Mouse (Mus musculus): ENCODE measurements around the gene Chrnd. TPM values are rescaled to one million over a fixed set of nuclear protein-coding genes. Genes with fewer than 3 reads are reported as not detected.
A peak's percentile ranks its signal among the peaks of the same experiment; 100 is the strongest.

Chrnd gene
- polyA plus RNA-seq, 1 experiment from 2014 or later, result not detected

DNA sequence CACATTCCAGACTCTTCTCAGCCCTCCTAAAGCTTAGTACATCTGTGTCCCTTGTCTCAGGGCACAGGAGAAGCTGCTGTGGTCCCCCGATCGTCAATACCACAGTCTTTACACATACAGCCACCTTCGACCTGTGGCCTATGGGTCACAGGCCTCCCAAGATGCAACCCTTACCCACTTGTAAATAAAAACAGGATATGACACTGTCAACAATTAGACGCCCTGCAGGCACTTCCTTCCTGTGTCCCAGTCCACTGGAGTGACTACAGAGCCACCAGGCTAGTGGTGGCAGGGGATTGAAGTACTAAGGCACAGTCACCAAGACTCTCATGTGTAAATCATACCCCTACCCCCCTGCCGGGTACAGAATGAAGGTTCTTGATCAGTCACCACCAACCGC lies 14.6 kb downstream of the Chrnd start:
- Histone ChIP-seq H3K4me1 (ENCODE audit: control insufficient read depth, insufficient read depth, low read length) (0 out of 2 replicates have a peak, but pooled peaks cover 5% of the 10 kb centered on the region), H3K36me3 (ENCODE audit: control insufficient read depth, insufficient read depth, low read length) (no peaks in the 10 kb centered on the region)
- ATAC-seq (ENCODE audit: insufficient number of reproducible peaks, insufficient read depth, low FRiP score, low read depth), result no peak

DNA sequence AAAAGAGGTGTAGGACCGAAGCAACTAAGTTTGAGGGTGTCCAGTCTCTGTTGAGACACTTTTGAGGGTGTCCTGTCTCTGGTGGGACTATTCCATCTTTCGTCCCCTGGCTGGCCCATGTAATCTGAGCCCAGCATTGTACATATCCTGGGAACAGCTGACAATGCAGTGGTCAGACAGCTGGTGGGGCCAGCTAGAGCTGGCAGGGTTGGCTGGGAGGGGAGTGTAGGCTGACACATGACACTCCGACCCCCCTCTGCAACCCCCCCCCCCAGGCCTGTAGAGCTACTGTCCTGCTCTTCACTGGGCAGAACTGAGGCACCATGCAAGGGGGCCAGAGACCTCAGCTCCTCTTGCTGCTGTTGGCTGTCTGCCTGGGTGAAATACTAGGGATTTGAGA lies 15.1 kb downstream of the Chrnd start:
- H3K27ac ChIP-seq (ENCODE audit: low read length), result no peak overlapping the region
- whole genome bisulfite sequencing, result 31% methylated on average over 3 of the region's 3 CpGs
- H3K9ac ChIP-seq (replicated peaks; ENCODE audit: low read depth, low read length), result no peak overlapping the region
- H3K4me3 ChIP-seq (ENCODE audit: low read depth, low read length), result no peak overlapping the region
- no peaks in the 10 kb centered on the region for H3K27me3 ChIP-seq (ENCODE audit: control insufficient read depth, insufficient read depth, low read length)
- no peak; the same call in 1 of the 2 replicates for ATAC-seq (ENCODE audit: insufficient number of reproducible peaks, insufficient read depth, low FRiP score, low read depth)
- H3K36me3 ChIP-seq (ENCODE audit: control insufficient read depth, insufficient read depth, low read length), result no peaks in the 10 kb centered on the region
- H3K9me3 ChIP-seq (ENCODE audit: control insufficient read depth, low read depth, low read length), result no peaks in the 10 kb centered on the region
- H3K4me1 ChIP-seq (ENCODE audit: control insufficient read depth, insufficient read depth, low read length), result 0 out of 2 replicates have a peak, but pooled peaks cover 5% of the 10 kb centered on the region
- no peak overlapping the region for H3K4me2 ChIP-seq (replicated peaks; ENCODE audit: low read depth, low read length)

More for the DNA sequence above, 14.6 kb downstream of the Chrnd start:
- no peaks in the 10 kb centered on the region for H3K27me3 ChIP-seq (ENCODE audit: control insufficient read depth, insufficient read depth, low read length)
- H3K9me3 ChIP-seq (ENCODE audit: control insufficient read depth, low read depth, low read length), result no peaks in the 10 kb centered on the region
- no peak overlapping the region for H3K27ac ChIP-seq (ENCODE audit: low read length)
- H3K4me3 ChIP-seq (ENCODE audit: low read depth, low read length), result no peak overlapping the region
- no peak overlapping the region for H3K9ac ChIP-seq (replicated peaks; ENCODE audit: low read depth, low read length)
- 49% methylated on average over 6 of the region's 6 CpGs for WGBS
- H3K4me2 ChIP-seq (replicated peaks; ENCODE audit: low read depth, low read length), result no peak overlapping the region

DNA sequence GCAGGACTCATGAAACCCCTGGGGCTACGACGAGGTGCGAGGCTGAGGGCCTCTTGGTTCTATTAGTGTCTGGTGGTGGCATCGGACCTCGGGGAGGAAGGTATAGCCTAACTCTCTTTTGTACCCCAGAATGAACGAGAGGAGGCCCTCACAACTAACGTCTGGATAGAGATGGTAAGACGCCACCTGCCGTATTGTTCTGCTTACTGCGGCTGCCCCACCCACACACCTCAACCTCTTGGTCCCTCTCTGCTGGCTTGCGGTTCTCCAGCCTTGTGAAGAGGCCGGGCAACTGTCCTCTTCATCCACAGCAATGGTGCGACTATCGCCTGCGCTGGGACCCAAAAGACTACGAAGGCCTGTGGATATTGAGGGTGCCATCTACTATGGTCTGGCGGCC lies 15.9 kb downstream of the Chrnd start:
- Histone ChIP-seq H3K4me3 (ENCODE audit: low read depth, low read length) (no peak overlapping the region), H3K27me3 (ENCODE audit: control insufficient read depth, insufficient read depth, low read length) (no peaks in the 10 kb centered on the region), H3K36me3 (ENCODE audit: control insufficient read depth, insufficient read depth, low read length) (no peaks in the 10 kb centered on the region), H3K4me2 (replicated peaks; ENCODE audit: low read depth, low read length) (no peak overlapping the region), H3K27ac (ENCODE audit: low read length) (no peak overlapping the region), H3K4me1 (ENCODE audit: control insufficient read depth, insufficient read depth, low read length) (0 out of 2 replicates have a peak, but pooled peaks cover 5% of the 10 kb centered on the region), H3K9ac (replicated peaks; ENCODE audit: low read depth, low read length) (no peak overlapping the region), H3K9me3 (ENCODE audit: control insufficient read depth, low read depth, low read length) (no peaks in the 10 kb centered on the region)
- WGBS, result 26% methylated on average over 17 of the region's 17 CpGs
- no peak for ATAC-seq (ENCODE audit: insufficient number of reproducible peaks, insufficient read depth, low FRiP score, low read depth)

DNA sequence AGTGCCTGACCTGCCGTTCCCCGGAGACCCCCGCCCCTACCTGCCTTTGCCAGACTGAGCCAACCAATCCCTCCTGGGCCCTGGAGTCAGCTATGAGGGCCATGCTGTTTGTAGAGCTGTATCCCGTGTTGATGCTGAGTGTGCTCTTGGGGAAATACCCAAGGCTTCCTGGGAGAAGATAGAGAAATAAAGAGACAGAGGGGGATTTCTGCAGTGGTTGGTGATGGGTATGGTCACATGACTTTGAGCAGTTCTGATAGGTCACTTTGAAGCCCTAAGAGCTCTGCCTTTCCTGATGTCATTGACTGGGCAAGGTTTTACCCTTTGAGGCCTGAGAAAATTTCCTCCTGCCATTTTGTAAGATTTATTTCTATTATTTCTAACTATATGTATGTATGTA lies 21.0 kb downstream of the Chrnd start:
- Histone ChIP-seq H3K9me3 (ENCODE audit: control insufficient read depth, low read depth, low read length) (no peaks in the 10 kb centered on the region), H3K4me2 (replicated peaks; ENCODE audit: low read depth, low read length) (no peak overlapping the region), H3K27ac (ENCODE audit: low read length) (no peak overlapping the region), H3K4me3 (ENCODE audit: low read depth, low read length) (no peak overlapping the region), H3K27me3 (ENCODE audit: control insufficient read depth, insufficient read depth, low read length) (no peaks in the 10 kb centered on the region), H3K36me3 (ENCODE audit: control insufficient read depth, insufficient read depth, low read length) (peaks cover under 1% of the 10 kb centered on the region; the same call in 1 of the 2 replicates), H3K4me1 (ENCODE audit: control insufficient read depth, insufficient read depth, low read length) (peaks cover 15% of the 10 kb centered on the region), H3K9ac (replicated peaks; ENCODE audit: low read depth, low read length) (no peak overlapping the region)
- ATAC-seq (ENCODE audit: insufficient number of reproducible peaks, insufficient read depth, low FRiP score, low read depth), result no peak
- WGBS, result 86% methylated on average over 4 of the region's 4 CpGs

DNA sequence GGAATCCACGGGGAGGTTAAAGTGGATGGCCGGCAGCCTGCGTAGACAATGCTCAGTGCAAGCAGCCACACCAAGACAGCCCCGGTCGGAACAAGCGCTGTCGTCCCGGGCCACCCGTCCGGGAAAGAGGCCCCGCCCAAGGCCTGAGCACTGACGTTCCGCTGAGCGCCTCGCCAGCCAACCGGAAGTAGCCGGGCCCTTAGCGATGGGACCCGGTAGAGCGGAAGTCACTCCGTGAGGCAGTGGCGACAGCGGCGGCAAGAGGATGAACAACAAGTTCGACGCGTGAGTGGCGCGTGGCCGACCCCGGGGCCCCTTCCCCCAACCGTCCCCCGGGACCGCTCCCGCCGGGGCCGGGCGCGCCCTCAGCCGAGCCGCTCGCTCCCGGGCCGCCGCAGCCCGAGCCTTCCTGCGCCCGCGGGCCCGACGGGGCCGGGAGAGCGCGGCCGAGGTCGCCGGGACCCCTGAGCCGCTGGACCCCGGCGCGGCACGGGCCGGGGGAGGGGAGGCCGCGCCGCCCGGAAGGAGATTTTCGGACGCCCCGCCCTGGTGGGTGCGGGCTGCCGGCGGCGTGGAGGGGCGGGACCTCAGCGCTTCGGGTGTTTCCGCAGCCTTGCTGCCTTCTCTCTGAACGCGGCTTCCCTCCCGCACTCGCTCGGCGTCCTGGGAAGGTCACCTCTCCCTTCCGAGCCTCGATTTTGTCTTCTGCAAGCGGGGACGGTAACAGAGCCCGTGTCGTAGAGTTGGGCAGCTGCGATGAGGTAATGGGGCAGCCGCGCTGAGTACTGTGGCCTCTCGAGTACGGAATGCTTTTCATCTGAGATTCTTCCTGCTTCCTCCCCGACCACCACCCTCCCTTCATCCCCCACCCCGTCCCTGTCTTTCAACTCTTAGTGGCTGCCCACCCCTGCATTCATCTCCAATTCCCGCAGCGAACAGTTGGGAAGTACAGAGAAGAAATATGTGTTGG lies 23.6 kb downstream of the Chrnd start, which contains the start of gene Eif4e2:
Gene Eif4e2, plus strand, starts transcription at position 180 of the 970 bp plus-strand sequence.
- Histone ChIP-seq H3K4me3 (ENCODE audit: low read depth, low read length) (peak within 1 kb of the TSS; percentile 62), H3K4me1 (ENCODE audit: control insufficient read depth, insufficient read depth, low read length) (peaks cover 18% of the 10 kb centered on the region), H3K9me3 (ENCODE audit: control insufficient read depth, low read depth, low read length) (no peaks in the 10 kb centered on the region), H3K27ac (ENCODE audit: low read length) (peak within 1 kb of the TSS; percentile 98), H3K27me3 (ENCODE audit: control insufficient read depth, insufficient read depth, low read length) (no peaks in the 10 kb centered on the region), H3K4me2 (replicated peaks; ENCODE audit: low read depth, low read length) (peak within 1 kb of the TSS; percentile 71), H3K9ac (replicated peaks; ENCODE audit: low read depth, low read length) (peak within 1 kb of the TSS; percentile 96), H3K36me3 (ENCODE audit: control insufficient read depth, insufficient read depth, low read length) (peaks cover 3% of the 10 kb centered on the region; the same call in 1 of the 2 replicates)
- under 1% methylated on average over 84 of the region's 99 CpGs for WGBS
- ATAC-seq (ENCODE audit: insufficient number of reproducible peaks, insufficient read depth, low FRiP score, low read depth), result peak; percentile 98

DNA sequence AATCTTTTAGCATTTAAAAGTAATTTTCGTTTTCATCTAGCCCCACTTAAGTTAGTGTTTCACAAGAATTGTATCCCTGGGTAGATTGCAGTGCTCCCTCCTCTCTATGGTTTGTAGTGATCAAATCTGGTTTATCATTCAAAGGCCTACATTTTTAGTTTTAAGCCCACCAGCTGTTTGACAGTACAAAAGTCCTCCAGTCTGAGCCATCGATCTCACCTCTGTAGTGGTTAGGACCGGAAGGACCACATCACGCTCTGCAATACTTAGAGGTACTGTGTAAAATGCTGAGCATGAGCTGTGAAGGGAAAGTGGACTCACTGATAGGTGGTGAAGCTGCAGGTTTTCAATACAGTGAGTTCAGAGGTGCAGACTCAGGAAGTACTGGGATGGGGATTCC lies 24.3 kb downstream of the Chrnd start:
- Histone ChIP-seq H3K9me3 (ENCODE audit: control insufficient read depth, low read depth, low read length) (no peaks in the 10 kb centered on the region), H3K4me2 (replicated peaks; ENCODE audit: low read depth, low read length) (peak overlapping the region; percentile 71), H3K4me1 (ENCODE audit: control insufficient read depth, insufficient read depth, low read length) (peaks cover 18% of the 10 kb centered on the region), H3K27me3 (ENCODE audit: control insufficient read depth, insufficient read depth, low read length) (no peaks in the 10 kb centered on the region), H3K36me3 (ENCODE audit: control insufficient read depth, insufficient read depth, low read length) (peaks cover 9% of the 10 kb centered on the region; the same call in 1 of the 2 replicates), H3K4me3 (ENCODE audit: low read depth, low read length) (peak overlapping the region; percentile 62), H3K27ac (ENCODE audit: low read length) (peak overlapping the region; percentile 98; the same call in 1 of the 2 replicates), H3K9ac (replicated peaks; ENCODE audit: low read depth, low read length) (peak overlapping the region; percentile 96)
- WGBS, result 14% methylated on average over 4 of the region's 4 CpGs
- no peak for ATAC-seq (ENCODE audit: insufficient number of reproducible peaks, insufficient read depth, low FRiP score, low read depth)

DNA sequence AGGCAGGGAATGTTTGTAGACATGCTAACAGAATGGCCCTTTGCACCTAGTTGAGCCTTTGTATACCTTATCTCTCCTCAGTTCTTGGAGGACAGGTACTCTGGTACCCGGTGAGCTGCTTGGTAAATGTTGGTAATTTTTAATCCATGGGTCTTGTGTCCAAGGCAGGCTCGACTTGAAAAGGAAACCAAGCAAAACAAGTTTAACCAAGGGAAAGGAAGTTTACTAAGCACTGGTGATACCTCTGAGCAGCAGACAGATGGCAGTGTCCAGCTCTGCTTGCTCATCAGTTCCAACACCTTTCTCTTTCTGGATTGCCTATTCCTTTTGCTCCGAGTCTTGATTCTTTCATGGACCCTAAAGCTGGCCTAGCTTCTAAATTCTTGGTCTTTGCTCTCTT lies 27.5 kb downstream of the Chrnd start:
- ATAC-seq (ENCODE audit: insufficient number of reproducible peaks, insufficient read depth, low FRiP score, low read depth), result no peak
- Histone ChIP-seq H3K27ac (ENCODE audit: low read length) (no peak overlapping the region), H3K4me1 (ENCODE audit: control insufficient read depth, insufficient read depth, low read length) (peaks cover 18% of the 10 kb centered on the region), H3K4me3 (ENCODE audit: low read depth, low read length) (no peak overlapping the region), H3K27me3 (ENCODE audit: control insufficient read depth, insufficient read depth, low read length) (no peaks in the 10 kb centered on the region), H3K9ac (replicated peaks; ENCODE audit: low read depth, low read length) (no peak overlapping the region), H3K9me3 (ENCODE audit: control insufficient read depth, low read depth, low read length) (no peaks in the 10 kb centered on the region), H3K36me3 (ENCODE audit: control insufficient read depth, insufficient read depth, low read length) (peaks cover 40% of the 10 kb centered on the region), H3K4me2 (replicated peaks; ENCODE audit: low read depth, low read length) (no peak overlapping the region)
- WGBS, result 62% methylated on average over 3 of the region's 3 CpGs

DNA sequence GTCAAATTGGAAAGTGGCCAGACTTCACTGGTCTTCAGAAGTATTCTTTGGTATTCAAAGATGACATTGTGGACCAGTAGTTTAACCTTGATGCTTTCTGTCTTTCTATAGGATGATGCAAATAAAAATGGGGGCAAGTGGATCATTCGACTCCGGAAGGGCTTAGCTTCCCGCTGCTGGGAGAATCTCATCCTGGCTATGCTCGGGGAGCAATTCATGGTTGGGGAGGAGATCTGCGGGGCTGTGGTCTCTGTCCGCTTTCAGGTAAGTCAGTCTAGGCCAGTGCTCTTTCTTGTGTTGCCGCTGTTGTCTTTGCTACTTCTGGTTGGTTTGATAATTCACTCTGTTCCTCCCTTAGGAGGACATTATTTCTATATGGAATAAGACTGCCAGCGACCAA lies 35.3 kb downstream of the Chrnd start:
- no peak overlapping the region for H3K4me2 ChIP-seq (replicated peaks; ENCODE audit: low read depth, low read length)
- H3K4me1 ChIP-seq (ENCODE audit: control insufficient read depth, insufficient read depth, low read length), result no peaks in the 10 kb centered on the region
- no peak overlapping the region for H3K4me3 ChIP-seq (ENCODE audit: low read depth, low read length)
- peaks cover 89% of the 10 kb centered on the region for H3K36me3 ChIP-seq (ENCODE audit: control insufficient read depth, insufficient read depth, low read length)
- 94% methylated on average over 8 of the region's 8 CpGs for WGBS
- H3K27me3 ChIP-seq (ENCODE audit: control insufficient read depth, insufficient read depth, low read length), result no peaks in the 10 kb centered on the region
- no peak for ATAC-seq (ENCODE audit: insufficient number of reproducible peaks, insufficient read depth, low FRiP score, low read depth)
- H3K27ac ChIP-seq (ENCODE audit: low read length), result no peak overlapping the region
- no peak overlapping the region for H3K9ac ChIP-seq (replicated peaks; ENCODE audit: low read depth, low read length)
- H3K9me3 ChIP-seq (ENCODE audit: control insufficient read depth, low read depth, low read length), result no peaks in the 10 kb centered on the region

All from stomach, embryonic 14.5 days (tissue).